Mouse (Mus musculus): ENCODE data around the gene Ptpre. TPM values are rescaled to one million over a fixed set of nuclear protein-coding genes. Genes with fewer than 3 reads are reported as not detected.

The Ptpre gene
- total RNA-seq, 2 experiments from 2014 or later = 1.6 TPM

GRCm38 (mm10) chr7:135634851-135635624 lies 97.8 kb downstream of the Ptpre start:
- intact Hi-C loops (cut with DNase I) = no loop called here
- DNase-seq = no peak

DNA sequence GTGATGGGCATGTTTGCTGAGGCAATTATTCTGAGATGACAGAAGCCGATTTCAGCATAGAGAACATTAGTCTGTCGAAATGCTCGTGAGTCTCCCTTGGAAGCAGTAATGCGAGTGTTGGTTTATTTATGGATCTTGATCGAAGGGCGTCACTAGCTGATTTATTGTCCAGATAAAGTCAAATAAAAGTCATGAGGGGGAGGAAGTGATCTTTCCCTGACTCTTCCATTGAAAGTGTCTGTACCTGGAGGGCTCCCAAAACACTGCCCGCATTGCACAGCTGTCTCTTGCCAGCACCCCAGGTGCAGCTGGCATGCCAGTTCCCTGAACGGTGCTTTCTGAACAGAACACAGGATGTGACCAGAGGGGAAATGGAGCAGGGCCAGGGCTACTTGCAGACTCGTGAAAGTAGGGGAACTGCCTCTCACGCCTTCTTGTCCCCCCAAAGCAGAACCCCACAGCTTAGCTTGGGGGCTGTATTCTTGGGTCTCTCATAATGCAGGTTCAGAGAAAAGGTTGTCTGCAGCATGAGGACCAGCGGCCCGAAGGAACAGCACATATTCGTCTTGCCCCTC lies 100.2 kb downstream of the Ptpre start:
- DNase-seq = no peak
- intact Hi-C loops (cut with DNase I) = no loop called here

- DNase-seq = no peak
Measured at GRCm38 (mm10) chr7:135639361-135639760, 102.1 kb downstream of the Ptpre start.

DNA sequence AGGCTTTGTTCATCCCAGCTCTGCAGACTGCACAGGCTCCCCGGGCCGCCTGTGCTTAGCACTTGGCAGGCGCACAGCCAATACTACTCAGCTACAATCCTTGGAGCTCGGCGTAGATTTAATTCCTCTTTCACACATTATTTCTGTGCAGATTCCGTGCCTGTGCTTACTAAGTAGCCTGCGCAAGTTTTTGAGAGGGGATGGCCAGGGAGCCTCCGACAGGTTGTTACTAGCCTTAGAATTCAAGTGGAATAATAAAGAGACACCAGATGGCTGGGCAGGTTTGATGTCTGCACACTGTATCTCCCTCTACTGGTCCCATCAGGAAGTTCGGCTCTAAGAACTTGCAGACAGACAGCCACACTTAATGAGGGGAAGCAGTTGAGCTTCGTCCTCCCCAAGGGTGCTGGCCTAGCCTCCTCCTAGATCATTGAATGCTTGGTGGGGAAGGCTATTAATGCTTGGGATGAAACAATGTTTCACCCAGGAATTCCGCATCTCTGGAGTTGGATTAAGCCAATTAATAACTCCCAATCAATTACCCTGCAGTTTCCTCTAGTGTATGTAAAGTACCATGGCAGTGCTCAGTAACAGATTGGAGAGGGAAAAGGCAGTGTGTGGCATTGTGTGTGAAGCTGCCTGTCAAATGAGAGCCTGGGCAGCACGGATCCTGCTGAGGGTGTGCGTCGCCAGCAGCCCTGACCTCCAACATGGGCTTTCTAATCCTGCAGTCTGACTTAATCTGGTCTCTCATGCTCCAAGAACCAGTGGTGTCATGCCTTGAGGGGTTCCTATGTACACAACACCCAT lies 104.6 kb downstream of the Ptpre start:
- intact Hi-C loops (cut with DNase I) = no loop called here
- no peak for DNase-seq

More at GRCm38 (mm10) chr7:135639361-135639760, 102.1 kb downstream of the Ptpre start:
- intact Hi-C loops (cut with DNase I) = no loop called here

DNA sequence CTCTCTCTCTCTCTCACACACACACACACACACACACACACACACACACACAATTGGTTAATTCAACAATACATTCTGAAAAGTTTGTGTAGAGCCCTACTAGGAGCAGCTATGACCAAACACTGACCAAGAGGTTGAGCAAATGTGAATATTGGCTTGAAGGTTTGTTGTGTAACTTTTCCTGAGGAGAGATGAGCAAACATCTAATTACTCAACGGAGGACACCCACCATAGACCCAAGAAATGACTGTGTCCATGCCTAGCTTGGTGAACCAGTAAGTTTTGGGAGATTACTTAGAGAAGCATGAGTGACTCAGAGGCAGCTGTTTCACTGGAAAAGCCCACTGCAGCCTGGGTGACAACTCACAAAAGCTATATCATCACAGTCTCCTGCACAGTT lies 107.2 kb downstream of the Ptpre start:
- DNase-seq = no peak
- intact Hi-C loops (cut with DNase I) = no loop called here

- intact Hi-C loops (cut with DNase I) = no loop called here
- DNase-seq = no peak
Measured at GRCm38 (mm10) chr7:135646976-135647375, 109.7 kb downstream of the Ptpre start.

GRCm38 (mm10) chr7:135648821-135649220 lies 111.5 kb downstream of the Ptpre start:
- intact Hi-C loops (cut with DNase I) = no loop called here
- no peak for DNase-seq

DNA sequence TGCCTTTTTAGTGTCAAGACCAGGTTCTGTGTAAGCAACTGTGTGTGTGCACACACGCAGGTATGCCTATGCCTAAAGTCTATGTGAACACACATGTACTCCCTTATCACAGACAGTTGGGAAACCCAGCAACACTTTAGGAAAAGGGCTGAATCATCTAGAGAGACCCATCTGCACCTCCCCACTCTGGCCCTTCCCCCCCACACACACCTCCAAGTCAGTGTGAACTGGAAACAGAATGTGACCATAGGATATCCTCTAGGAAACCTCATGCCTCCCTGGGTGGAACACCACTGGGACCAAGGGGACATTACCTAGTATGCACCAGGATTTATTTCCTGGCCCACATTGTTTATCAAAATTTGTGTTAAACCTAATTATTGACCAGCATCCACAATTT lies 112.0 kb downstream of the Ptpre start:
- intact Hi-C loops (cut with DNase I) = no loop called here
- DNase-seq = no peak

DNA sequence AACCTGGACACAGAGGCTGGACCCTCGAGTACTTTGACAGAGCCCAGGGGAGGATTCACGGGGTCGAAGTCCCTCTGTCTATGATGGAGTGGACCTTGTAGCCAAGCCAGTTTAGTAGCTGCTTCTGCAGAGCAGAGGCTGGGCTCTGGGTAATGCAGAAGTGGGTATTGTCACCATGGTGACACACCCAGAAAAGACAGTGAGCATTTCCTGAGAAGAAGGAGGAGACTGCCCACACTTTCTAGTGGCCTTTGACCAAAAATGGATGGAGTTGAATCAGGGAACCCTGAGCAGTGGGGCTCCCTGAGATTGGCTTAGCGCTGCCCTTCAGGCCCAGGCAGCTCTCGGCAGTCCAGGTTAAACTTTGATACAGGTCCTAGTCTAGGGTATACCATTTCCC lies 112.8 kb downstream of the Ptpre start:
- DNase-seq = no peak
- intact Hi-C loops (cut with DNase I) = no loop called here

DNA sequence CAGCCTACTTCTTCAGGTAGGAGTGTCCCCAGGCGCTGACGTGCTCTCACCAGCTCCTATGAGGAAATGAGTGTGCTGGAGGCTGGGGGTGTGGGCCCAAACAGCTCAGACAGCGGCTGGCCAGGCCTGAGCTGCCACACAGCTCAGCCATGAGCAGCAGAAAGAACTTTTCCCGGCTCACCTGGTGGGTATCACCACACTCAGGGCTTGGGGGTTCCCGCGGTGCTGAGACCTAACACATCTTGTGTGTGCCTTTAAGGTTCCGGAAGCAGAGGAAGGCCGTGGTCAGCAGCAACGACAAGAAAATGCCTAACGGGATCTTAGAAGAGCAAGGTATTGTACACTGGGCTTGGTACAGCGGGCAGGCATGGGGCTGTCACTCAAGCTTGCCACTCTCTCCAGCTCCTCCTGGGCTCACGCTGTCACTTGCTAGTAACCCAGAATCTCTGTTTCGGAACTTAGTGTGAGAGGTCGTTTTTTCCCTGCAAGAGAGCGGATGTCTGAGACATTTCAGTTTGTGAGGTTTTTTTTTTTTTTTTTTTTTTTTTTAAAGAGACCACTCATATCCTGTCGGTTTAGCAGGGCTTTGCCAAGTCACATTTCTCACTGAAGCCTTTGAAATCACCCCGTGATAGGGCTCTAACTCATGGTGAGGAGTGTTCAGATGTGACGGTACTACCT lies 114.7 kb downstream of the Ptpre start:
- intact Hi-C loops (cut with DNase I) = no loop called here
- no peak for DNase-seq

- no peak for DNase-seq
- intact Hi-C loops (cut with DNase I) = no loop called here
Measured at GRCm38 (mm10) chr7:135652781-135653180, 115.5 kb downstream of the Ptpre start.

DNA sequence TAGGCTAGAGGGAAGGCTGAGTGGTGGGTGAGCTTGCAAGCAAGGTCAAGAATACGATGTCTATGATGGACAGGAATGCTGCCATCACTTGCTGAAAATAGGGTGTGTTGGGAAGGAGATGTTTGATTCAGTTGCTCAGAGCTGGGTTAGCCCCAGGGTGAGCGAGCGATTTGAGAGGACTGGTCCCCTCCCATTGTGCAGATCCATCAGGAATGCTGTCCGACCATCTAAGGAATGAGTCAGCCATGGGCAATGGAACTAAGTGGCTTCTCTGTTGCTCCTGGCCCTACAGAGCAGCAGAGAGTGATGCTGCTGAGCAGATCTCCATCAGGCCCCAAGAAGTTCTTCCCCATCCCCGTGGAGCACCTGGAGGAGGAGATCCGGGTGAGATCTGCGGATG lies 116.3 kb downstream of the Ptpre start:
- no peak for DNase-seq
- intact Hi-C loops (cut with DNase I) = no loop called here

- intact Hi-C loops (cut with DNase I) = no loop called here
- no peak for DNase-seq
Measured at GRCm38 (mm10) chr7:135654288-135654687, 117.0 kb downstream of the Ptpre start.

GRCm38 (mm10) chr7:135655113-135655512 lies 117.8 kb downstream of the Ptpre start:
- no peak for DNase-seq
- intact Hi-C loops (cut with DNase I) = no loop called here

GRCm38 (mm10) chr7:135658150-135658549 lies 120.9 kb downstream of the Ptpre start:
- intact Hi-C loops (cut with DNase I) = no loop called here

DNA sequence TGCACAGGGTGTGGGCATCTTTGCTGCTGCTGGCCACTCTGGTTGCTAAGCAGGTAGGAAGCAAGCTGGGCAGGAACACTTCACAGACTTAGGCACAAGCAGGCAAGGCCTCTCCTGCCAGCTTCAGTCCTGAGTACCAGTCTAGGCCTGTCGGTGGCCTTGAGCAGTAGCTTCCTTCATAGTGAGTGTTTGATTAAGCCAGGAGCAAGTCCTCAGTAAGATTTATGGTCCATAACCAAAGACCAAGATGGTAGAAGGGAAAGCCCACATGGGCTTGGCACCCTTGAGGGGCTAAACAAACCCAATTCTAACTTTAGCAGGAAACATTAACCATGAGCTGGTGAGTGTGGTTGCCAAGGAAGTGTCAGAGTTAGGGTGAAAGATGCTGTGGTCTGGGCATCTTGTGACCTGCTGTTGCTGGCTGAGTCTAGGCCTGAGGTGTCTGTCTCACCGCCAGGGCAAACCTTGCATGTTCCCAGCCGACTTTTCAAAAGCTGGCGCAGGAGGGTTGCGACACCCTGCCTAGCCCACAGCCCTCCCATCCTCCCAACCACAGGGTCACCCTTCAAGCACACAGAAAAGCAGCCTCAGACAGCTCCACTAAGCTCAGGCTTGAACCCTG lies 122.1 kb downstream of the Ptpre start:
- intact Hi-C loops (cut with DNase I) = no loop called here
- no peak for DNase-seq

More at GRCm38 (mm10) chr7:135658150-135658549, 120.9 kb downstream of the Ptpre start:
- no peak for DNase-seq

GRCm38 (mm10) chr7:135660314-135660713 lies 123.0 kb downstream of the Ptpre start:
- intact Hi-C loops (cut with DNase I) = no loop called here
- DNase-seq = no peak

GRCm38 (mm10) chr7:135664211-135664610 lies 126.9 kb downstream of the Ptpre start:
- DNase-seq = no peak
- intact Hi-C loops (cut with DNase I) = no loop called here

- DNase-seq = no peak
- intact Hi-C loops (cut with DNase I) = no loop called here
Measured at GRCm38 (mm10) chr7:135666314-135666713, 129.0 kb downstream of the Ptpre start.
